In genomic region chr1:91205651-91206050, GRCm38 (mm10) we compare ENCODE assay signal across 25 mouse cellular contexts. TPM values are rescaled to one million over a fixed set of nuclear protein-coding genes. Genes with fewer than 3 reads are reported as not detected.
DNase-seq lines count a peak whose midpoint lies in the region; ATAC-seq and TF ChIP-seq lines count a peak whose summit lies in the region.
"Had no signal": no experiment of that assay in that cellular context is flagged by ENCODE, and none has a peak within 500 bp of the region (broad histone marks: within the 10 kb centered on the region; RNA-seq: fewer than 3 reads in every experiment).

No protein-coding gene starts in this region.

- H3K9me3 ChIP-seq in kidney, embryonic 14.5 days (ENCODE audit: control insufficient read depth, low read length), result no peaks in the 10 kb centered on the region
- no peaks in the 10 kb centered on the region for H3K9me3 ChIP-seq in stomach, embryonic 14.5 days (ENCODE audit: control insufficient read depth, low read depth, low read length)
- no peaks in the 10 kb centered on the region for H3K9me3 ChIP-seq in stomach, postnatal 0 days (ENCODE audit: control insufficient read depth, low read length)
- H3K9me3 ChIP-seq: embryonic facial prominence, embryonic 12.5 days; embryonic facial prominence, embryonic 15.5 days; heart, embryonic 12.5 days; heart, embryonic 15.5 days; hindbrain, embryonic 10.5 days; hindbrain, embryonic 13.5 days had no signal

- WGBS in kidney, embryonic 14.5 days, result 64% methylated on average over 6 of the region's 6 CpGs
- WGBS in stomach, embryonic 14.5 days, result 67% methylated on average over 6 of the region's 6 CpGs
- 71% methylated on average over 6 of the region's 6 CpGs for WGBS in stomach, postnatal 0 days

- H3K4me3 ChIP-seq in kidney, embryonic 14.5 days (ENCODE audit: low read length), result no peak overlapping the region
- no peak overlapping the region for H3K4me3 ChIP-seq in left cerebral cortex, adult 2 months
- no peak overlapping the region for H3K4me3 ChIP-seq in stomach, embryonic 14.5 days (ENCODE audit: low read depth, low read length)
- H3K4me3 ChIP-seq in stomach, postnatal 0 days (ENCODE audit: low read depth, low read length), result no peak overlapping the region
- H3K4me3 ChIP-seq: embryonic facial prominence, embryonic 12.5 days; embryonic facial prominence, embryonic 15.5 days; heart, embryonic 12.5 days; heart, embryonic 15.5 days; hindbrain, embryonic 10.5 days; hindbrain, embryonic 13.5 days had no signal

- H3K4me1 ChIP-seq in kidney, embryonic 14.5 days (ENCODE audit: control insufficient read depth, insufficient read depth, low read length), result no peaks in the 10 kb centered on the region
- H3K4me1 ChIP-seq in stomach, embryonic 14.5 days (ENCODE audit: control insufficient read depth, insufficient read depth, low read length), result no peaks in the 10 kb centered on the region; the same call in 1 of the 2 replicates
- no peaks in the 10 kb centered on the region for H3K4me1 ChIP-seq in stomach, postnatal 0 days (replicated peaks; ENCODE audit: control insufficient read depth, insufficient read depth)

- intact Hi-C loops in left cerebral cortex, adult 2 months (cut with DNase I), result loop anchor here (2.0 to 10.0 kb wide), 2 partner anchors 17 to 249 kb away; partner anchors contain the start of gene Per2

- H3K4me2 ChIP-seq in kidney, embryonic 14.5 days (replicated peaks; ENCODE audit: low read depth, low read length), result no peak overlapping the region
- H3K4me2 ChIP-seq in stomach, embryonic 14.5 days (replicated peaks; ENCODE audit: low read depth, low read length), result no peak overlapping the region
- H3K4me2 ChIP-seq in stomach, postnatal 0 days (replicated peaks; ENCODE audit: low read depth), result no peak overlapping the region
- H3K4me2 ChIP-seq: embryonic facial prominence, embryonic 12.5 days; embryonic facial prominence, embryonic 15.5 days; heart, embryonic 12.5 days; heart, embryonic 15.5 days; hindbrain, embryonic 13.5 days had no signal

- 0 out of 2 replicates have a peak, but pooled peaks have one; percentile 24 for ATAC-seq in kidney, embryonic 14.5 days (ENCODE audit: low FRiP score, low TSS enrichment)
- peak; percentile 18; the same call in 1 of the 2 replicates for ATAC-seq in stomach, embryonic 14.5 days (ENCODE audit: insufficient number of reproducible peaks, insufficient read depth, low FRiP score, low read depth)
- ATAC-seq in stomach, postnatal 0 days (ENCODE audit: low FRiP score, low TSS enrichment), result no peak
- ATAC-seq: activated CD4-positive, CD25-positive, alpha-beta regulatory T cell, adult 4 months; hindbrain, embryonic 16.5 days had no signal

- no peak for TF ChIP-seq EP300 in stomach, postnatal 0 days (optimal IDR thresholded peaks at IDR 0.05)

- TF ChIP-seq CTCF in left cerebral cortex, adult 2 months (IDR thresholded peaks at IDR 0.05), result no peak
- TF ChIP-seq CTCF in stomach, postnatal 0 days (IDR thresholded peaks at IDR 0.05; ENCODE audit: low read depth), result no peak

- peak; percentile 25 to 27 for DNase-seq in cerebellum, postnatal 10 days
- no peak for DNase-seq in cerebellum, adult 18-20 months
- no peak for DNase-seq in kidney, postnatal 25 days
- DNase-seq in left cerebral cortex, adult 2 months (ENCODE audit: extremely low spot score in 1 of 2, low spot score in 2 of 2), result no peak
- DNase-seq in left cerebral cortex, adult 18-20 months (ENCODE audit: low spot score in 2 of 2), result no peak
- DNase-seq in stomach, postnatal 0 days (ENCODE audit: low spot score), result no peak
- DNase-seq: adrenal gland, adult 8-10 months; adrenal gland, postnatal 25 days; cerebellum, adult 11-12 months; cerebellum, adult 9-10 months; cerebellum, postnatal 25 days; gastrocnemius, postnatal 25 days; heart, adult 18-20 months; heart, postnatal 10 days; heart, postnatal 36 days had no signal

- no peaks in the 10 kb centered on the region for H3K27me3 ChIP-seq in kidney, embryonic 14.5 days (ENCODE audit: control insufficient read depth, insufficient read depth, low read length)
- H3K27me3 ChIP-seq in stomach, embryonic 14.5 days (ENCODE audit: control insufficient read depth, insufficient read depth, low read length), result no peaks in the 10 kb centered on the region
- no peaks in the 10 kb centered on the region for H3K27me3 ChIP-seq in stomach, postnatal 0 days (ENCODE audit: control insufficient read depth, insufficient read depth, low read length)
- H3K27me3 ChIP-seq: embryonic facial prominence, embryonic 12.5 days; embryonic facial prominence, embryonic 15.5 days; heart, embryonic 12.5 days; heart, embryonic 15.5 days; hindbrain, embryonic 13.5 days had no signal

- no peak overlapping the region for H3K27ac ChIP-seq in kidney, embryonic 14.5 days (ENCODE audit: low read depth, low read length)
- peak overlapping the region; percentile 95 for H3K27ac ChIP-seq in left cerebral cortex, adult 2 months
- no peak overlapping the region for H3K27ac ChIP-seq in stomach, embryonic 14.5 days (ENCODE audit: low read length)
- H3K27ac ChIP-seq in stomach, postnatal 0 days (replicated peaks), result no peak overlapping the region
- H3K27ac ChIP-seq: embryonic facial prominence, embryonic 12.5 days; embryonic facial prominence, embryonic 15.5 days; heart, embryonic 15.5 days; hindbrain, embryonic 10.5 days; hindbrain, embryonic 13.5 days had no signal

- no peaks in the 10 kb centered on the region for H3K36me3 ChIP-seq in kidney, embryonic 14.5 days (ENCODE audit: control insufficient read depth, insufficient read depth, low read length)
- no peaks in the 10 kb centered on the region for H3K36me3 ChIP-seq in stomach, embryonic 14.5 days (ENCODE audit: control insufficient read depth, insufficient read depth, low read length)
- H3K36me3 ChIP-seq in stomach, postnatal 0 days (ENCODE audit: control insufficient read depth, insufficient read depth, low read length), result no peaks in the 10 kb centered on the region
- H3K36me3 ChIP-seq: embryonic facial prominence, embryonic 12.5 days; embryonic facial prominence, embryonic 15.5 days; heart, embryonic 12.5 days; heart, embryonic 15.5 days; hindbrain, embryonic 10.5 days; hindbrain, embryonic 13.5 days had no signal

- no peak overlapping the region for H3K9ac ChIP-seq in kidney, embryonic 14.5 days (ENCODE audit: low read depth, low read length)
- H3K9ac ChIP-seq in stomach, embryonic 14.5 days (replicated peaks; ENCODE audit: low read depth, low read length), result no peak overlapping the region
- H3K9ac ChIP-seq in stomach, postnatal 0 days (ENCODE audit: low read length), result no peak overlapping the region
- H3K9ac ChIP-seq: embryonic facial prominence, embryonic 12.5 days; embryonic facial prominence, embryonic 15.5 days; heart, embryonic 12.5 days; heart, embryonic 15.5 days; hindbrain, embryonic 13.5 days had no signal

RNA-seq across cellular contexts. Expression of gene Ramp1, which starts 26.0 kb away (rescaled TPM):
- polyA plus RNA-seq in kidney, embryonic 14.5 days (2014; fragmentation: Nextera tagmentation; extraction: Ambion mirVana), result 1.1 and 1.2 TPM in 2 replicates
- total RNA-seq in left cerebral cortex, adult 2 months (2021), result 10 to 100 TPM; 52.6 to 53.0 TPM
- total RNA-seq in left cerebral cortex, adult 18-20 months (2021), result 10 to 100 TPM; 51.6 to 52.7 TPM
- 4.2 and 4.6 TPM in 2 replicates for polyA plus RNA-seq in stomach, embryonic 14.5 days (2014; fragmentation: Nextera tagmentation; extraction: Ambion mirVana)
- 10.5 and 11.5 TPM in 2 replicates for polyA plus RNA-seq in stomach, postnatal 0 days (2015; fragmentation: Nextera tagmentation; extraction: Ambion mirVana)

RNA-seq across cellular contexts. Expression of gene Ube2f, which starts 44.5 kb away (rescaled TPM):
- polyA plus RNA-seq in kidney, embryonic 14.5 days (2014; fragmentation: Nextera tagmentation; extraction: Ambion mirVana), result 72.4 and 80.5 TPM in 2 replicates
- total RNA-seq in left cerebral cortex, adult 2 months (2021), result 10 to 100 TPM; 54.0 to 55.3 TPM
- total RNA-seq in left cerebral cortex, adult 18-20 months (2021), result 10 to 100 TPM; 57.6 to 57.9 TPM
- polyA plus RNA-seq in stomach, embryonic 14.5 days (2014; fragmentation: Nextera tagmentation; extraction: Ambion mirVana), result 67.1 and 73.3 TPM in 2 replicates
- 56.9 and 61.7 TPM in 2 replicates for polyA plus RNA-seq in stomach, postnatal 0 days (2015; fragmentation: Nextera tagmentation; extraction: Ambion mirVana)

Comparison
In these comparisons a context has a peak if more than half of its experiments do, and no peak if none do; other contexts are left out.
1. DNase-seq: peak in cerebellum, postnatal 10 days (2 of 2); none in cerebellum, adult 18-20 months (0 of 2), kidney, postnatal 25 days (0 of 2), left cerebral cortex, adult 2 months (0 of 2), left cerebral cortex, adult 18-20 months (0 of 2) and stomach, postnatal 0 days (single experiment).